Mouse (Mus musculus): Measurements from ENCODE around the gene Cdc6. TPM values are rescaled to one million over a fixed set of nuclear protein-coding genes. Genes with fewer than 3 reads are reported as not detected.
"Not testable (repeated sequence)": the region's sequence is repeated elsewhere in the genome, so short reads cannot be mapped to it uniquely, and the experiment has no call there.

Gene Cdc6
- polyA plus RNA-seq, 1 experiment from 2014 or later = 69.1 TPM

DNA sequence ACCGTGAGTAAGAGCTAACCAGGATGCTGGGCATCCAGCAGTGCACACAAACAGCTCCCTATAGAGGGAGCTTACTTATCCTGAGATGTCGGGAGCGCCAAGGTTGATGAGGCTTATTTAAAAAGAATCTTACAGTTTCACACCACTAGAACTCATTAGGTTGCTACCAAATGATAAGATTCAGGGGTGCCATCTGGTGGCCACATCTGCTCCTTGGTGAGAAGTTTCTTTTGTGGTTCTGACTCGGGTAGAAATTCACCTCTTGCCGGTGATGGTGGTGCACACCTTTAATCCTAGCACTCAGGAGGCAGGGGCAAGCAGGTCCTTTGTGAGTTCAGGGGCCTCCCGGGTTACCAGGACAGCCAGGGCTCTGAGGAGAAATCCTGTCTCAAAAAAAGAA, 2.1 kb downstream of the Cdc6 start:
- 28% methylated on average over 6 of the region's 6 CpGs for whole genome bisulfite sequencing (ENCODE audit: insufficient replicate concordance)
- H3K9ac ChIP-seq = peak overlapping the region; percentile 91
- H3K4me2 ChIP-seq = peak overlapping the region; percentile 96
- H3K27me3 ChIP-seq = no peaks in the 10 kb centered on the region
- ATAC-seq (ENCODE audit: low read depth) (no peak), DNase-seq (peak; percentile 60)
- H3K4me3 ChIP-seq (replicated peaks) = peak overlapping the region; percentile 89
- peaks cover 86% of the 10 kb centered on the region for H3K4me1 ChIP-seq (replicated peaks)
- H3K36me3 ChIP-seq = peaks cover 62% of the 10 kb centered on the region
- no peaks in the 10 kb centered on the region for H3K9me3 ChIP-seq (replicated peaks)
- peak overlapping the region; percentile 95 for H3K27ac ChIP-seq

DNA sequence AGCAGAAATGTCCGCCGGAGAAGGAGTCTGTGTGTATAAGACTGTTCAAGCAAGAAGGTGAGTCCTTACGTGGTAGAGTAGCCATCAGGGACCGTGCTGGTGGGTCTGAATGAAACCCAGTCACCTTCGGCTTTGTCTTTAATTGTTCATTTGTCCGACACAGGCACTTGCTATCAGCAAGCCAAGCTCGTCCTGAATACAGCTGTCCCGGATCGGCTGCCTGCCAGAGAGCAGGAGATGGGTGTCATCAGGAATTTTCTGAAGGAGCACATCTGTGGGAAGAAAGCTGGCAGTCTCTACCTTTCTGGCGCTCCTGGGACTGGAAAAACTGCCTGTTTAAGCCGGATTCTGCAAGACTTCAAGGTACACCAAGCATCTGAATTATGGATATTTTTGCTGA, 2.8 kb downstream of the Cdc6 start:
- ATAC-seq (ENCODE audit: low read depth) (no peak), DNase-seq (no peak)
- peaks cover 70% of the 10 kb centered on the region for H3K36me3 ChIP-seq
- peak overlapping the region; percentile 96 for H3K4me2 ChIP-seq
- peak overlapping the region; percentile 95 for H3K27ac ChIP-seq
- 87% methylated on average over 11 of the region's 11 CpGs for WGBS (ENCODE audit: insufficient replicate concordance)
- peaks cover 82% of the 10 kb centered on the region for H3K4me1 ChIP-seq (replicated peaks)
- H3K27me3 ChIP-seq = no peaks in the 10 kb centered on the region
- H3K9me3 ChIP-seq (replicated peaks) = no peaks in the 10 kb centered on the region
- peak overlapping the region; percentile 91 for H3K9ac ChIP-seq
- H3K4me3 ChIP-seq (replicated peaks) = peak overlapping the region; percentile 89

DNA sequence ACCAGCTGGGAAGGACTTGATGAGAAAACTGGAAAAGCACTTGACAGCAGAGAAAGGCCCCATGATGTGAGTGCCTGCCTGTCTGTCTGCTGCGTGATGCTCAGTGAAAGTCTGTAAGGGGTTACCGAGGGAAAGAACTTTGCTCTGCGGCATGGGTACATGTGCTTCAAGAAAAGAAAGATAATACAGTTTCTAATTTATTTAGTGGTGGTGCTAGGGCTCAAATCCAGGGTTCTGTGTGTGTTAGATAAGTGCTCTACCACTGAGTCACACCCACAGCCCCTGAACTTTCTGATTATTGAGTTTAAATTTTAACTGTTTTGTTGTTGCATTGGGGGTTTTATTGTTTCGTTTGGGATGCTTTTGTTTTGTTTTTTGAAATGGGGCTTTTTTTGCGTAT, 3.9 kb downstream of the Cdc6 start:
- WGBS (ENCODE audit: insufficient replicate concordance) = 29% methylated on average over 5 of the region's 5 CpGs
- no peaks in the 10 kb centered on the region for H3K27me3 ChIP-seq
- peak overlapping the region; percentile 95 for H3K27ac ChIP-seq
- H3K36me3 ChIP-seq = peaks cover 81% of the 10 kb centered on the region
- H3K4me3 ChIP-seq (replicated peaks) = peak overlapping the region; percentile 89
- peak overlapping the region; percentile 96 for H3K4me2 ChIP-seq
- peak overlapping the region; percentile 91 for H3K9ac ChIP-seq
- DNase-seq = peak; percentile 65
- peaks cover 78% of the 10 kb centered on the region for H3K4me1 ChIP-seq (replicated peaks)
- peak; percentile 61 for ATAC-seq (ENCODE audit: low read depth)
- no peaks in the 10 kb centered on the region for H3K9me3 ChIP-seq (replicated peaks)

DNA sequence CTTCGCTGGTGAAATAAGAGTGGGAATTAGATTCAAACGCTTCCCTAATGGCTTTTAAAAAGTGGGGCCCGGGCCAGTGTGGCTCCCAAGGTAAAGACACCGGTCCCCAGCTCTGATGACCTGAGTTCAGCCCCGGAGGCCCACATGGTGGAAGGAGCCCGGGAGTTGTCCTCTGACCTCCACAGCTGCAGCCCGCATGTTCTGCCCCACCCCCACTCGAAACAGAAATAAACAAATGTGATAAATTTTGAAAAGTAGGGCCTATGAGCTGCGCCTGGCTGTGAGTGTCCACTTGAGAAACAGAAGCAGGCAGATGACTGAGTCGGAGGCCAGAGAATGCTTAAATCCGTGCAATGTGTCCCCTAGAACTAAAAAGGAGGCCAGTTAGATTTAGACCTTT, 6.6 kb downstream of the Cdc6 start:
- Histone ChIP-seq H3K27ac (no peak overlapping the region), H3K36me3 (peaks cover 100% of the 10 kb centered on the region), H3K9ac (no peak overlapping the region), H3K9me3 (replicated peaks) (no peaks in the 10 kb centered on the region), H3K4me3 (replicated peaks) (no peak overlapping the region), H3K27me3 (no peaks in the 10 kb centered on the region), H3K4me2 (no peak overlapping the region), H3K4me1 (replicated peaks) (peaks cover 86% of the 10 kb centered on the region)
- ATAC-seq (ENCODE audit: low read depth) = no peak
- WGBS (ENCODE audit: insufficient replicate concordance) = 81% methylated on average over 11 of the region's 11 CpGs
- DNase-seq = no peak

DNA sequence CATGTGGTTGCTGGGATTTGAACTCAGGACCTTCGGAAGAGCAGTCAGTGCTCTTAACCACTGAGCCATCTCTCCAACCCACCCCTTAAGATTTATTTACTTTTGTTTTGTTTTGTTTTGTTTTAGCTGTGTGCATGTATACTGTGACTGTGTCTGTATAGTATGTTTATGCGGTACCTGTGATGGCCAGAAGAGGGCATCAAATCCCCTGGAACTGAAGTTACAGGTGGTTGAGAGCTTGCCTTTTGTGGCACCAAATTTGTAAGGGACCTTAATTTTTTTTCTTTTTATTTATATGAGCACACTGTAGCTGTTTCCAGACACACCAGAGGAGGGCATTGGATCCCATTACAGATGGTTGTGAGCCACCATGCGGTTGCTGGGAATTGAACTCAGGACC, 8.8 kb downstream of the Cdc6 start:
- not testable (repeated sequence) for H3K27me3 ChIP-seq; H3K27ac ChIP-seq; H3K4me3 ChIP-seq (replicated peaks); ATAC-seq (ENCODE audit: low read depth); H3K9me3 ChIP-seq (replicated peaks); H3K4me2 ChIP-seq; DNase-seq; H3K9ac ChIP-seq
- 83% methylated on average over 3 of the region's 3 CpGs for WGBS (ENCODE audit: insufficient replicate concordance)
- peaks cover 100% of the 10 kb centered on the region for H3K36me3 ChIP-seq
- H3K4me1 ChIP-seq (replicated peaks) = peaks cover 65% of the 10 kb centered on the region

DNA sequence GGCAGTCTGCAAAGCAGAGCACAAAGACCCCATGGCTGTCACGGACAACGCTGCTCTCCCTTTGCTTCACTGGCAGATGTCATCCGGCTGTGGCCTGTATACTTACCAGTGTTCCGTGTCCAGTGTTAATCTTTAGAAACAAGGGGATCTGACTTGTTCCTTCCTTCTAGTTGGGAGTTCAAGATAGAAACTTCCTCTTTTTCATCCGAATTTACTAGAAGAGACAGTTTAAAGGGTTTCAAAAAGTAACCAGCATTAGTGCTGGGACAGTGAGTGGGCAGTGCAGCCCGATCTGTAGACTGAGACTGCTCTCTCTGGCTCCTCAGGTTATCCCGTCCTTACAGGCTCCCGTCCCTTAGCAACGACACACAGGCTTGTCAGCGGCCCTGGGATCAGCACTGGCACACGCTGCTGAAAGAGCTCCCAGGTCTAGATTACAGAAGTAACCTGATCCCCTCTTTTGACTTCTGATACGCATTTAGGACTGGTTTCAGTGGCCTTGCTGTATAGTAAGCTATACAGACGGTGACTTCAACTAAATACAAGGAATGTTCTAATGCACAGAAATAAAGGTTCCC, 9.9 kb downstream of the Cdc6 start:
- H3K4me3 ChIP-seq (replicated peaks) = no peak overlapping the region
- H3K36me3 ChIP-seq = peaks cover 100% of the 10 kb centered on the region
- no peak for ATAC-seq (ENCODE audit: low read depth)
- 49% methylated on average over 13 of the region's 13 CpGs for WGBS (ENCODE audit: insufficient replicate concordance)
- no peak overlapping the region for H3K9ac ChIP-seq
- peaks cover 61% of the 10 kb centered on the region for H3K4me1 ChIP-seq (replicated peaks)
- no peak for DNase-seq
- H3K27ac ChIP-seq = peak overlapping the region; percentile 44
- no peaks in the 10 kb centered on the region for H3K27me3 ChIP-seq
- H3K9me3 ChIP-seq (replicated peaks) = no peaks in the 10 kb centered on the region
- no peak overlapping the region for H3K4me2 ChIP-seq

DNA sequence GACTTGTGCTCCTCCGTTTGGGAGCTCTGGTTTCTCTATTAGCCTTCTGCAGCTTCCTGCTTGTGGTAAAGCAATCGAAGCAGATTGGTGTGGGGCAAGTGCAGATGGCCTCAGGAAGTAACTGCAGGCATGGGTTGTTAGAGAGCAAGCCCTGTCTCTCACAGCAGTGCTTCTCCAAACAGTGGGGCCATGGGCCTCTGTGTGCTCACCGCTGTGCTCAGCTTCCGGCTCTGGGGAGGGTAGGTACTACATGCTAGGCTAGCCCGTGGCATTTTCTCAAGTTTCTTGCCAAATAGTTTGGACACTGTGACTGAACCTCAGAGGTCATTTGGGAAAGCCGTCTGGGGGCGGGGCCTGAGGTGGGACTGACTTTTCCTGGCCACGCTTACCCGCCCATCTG, 10.6 kb downstream of the Cdc6 start:
- peak; percentile 16; the same call in 1 of the 2 replicates for ATAC-seq (ENCODE audit: low read depth)
- Histone ChIP-seq H3K4me3 (replicated peaks) (no peak overlapping the region), H3K36me3 (peaks cover 100% of the 10 kb centered on the region), H3K9ac (no peak overlapping the region), H3K27me3 (no peaks in the 10 kb centered on the region), H3K4me2 (no peak overlapping the region), H3K4me1 (replicated peaks) (peaks cover 62% of the 10 kb centered on the region), H3K27ac (peak overlapping the region; percentile 44; the same call in 1 of the 2 replicates), H3K9me3 (replicated peaks) (no peaks in the 10 kb centered on the region)
- WGBS (ENCODE audit: insufficient replicate concordance) = 52% methylated on average over 9 of the region's 9 CpGs
- DNase-seq = no peak

DNA sequence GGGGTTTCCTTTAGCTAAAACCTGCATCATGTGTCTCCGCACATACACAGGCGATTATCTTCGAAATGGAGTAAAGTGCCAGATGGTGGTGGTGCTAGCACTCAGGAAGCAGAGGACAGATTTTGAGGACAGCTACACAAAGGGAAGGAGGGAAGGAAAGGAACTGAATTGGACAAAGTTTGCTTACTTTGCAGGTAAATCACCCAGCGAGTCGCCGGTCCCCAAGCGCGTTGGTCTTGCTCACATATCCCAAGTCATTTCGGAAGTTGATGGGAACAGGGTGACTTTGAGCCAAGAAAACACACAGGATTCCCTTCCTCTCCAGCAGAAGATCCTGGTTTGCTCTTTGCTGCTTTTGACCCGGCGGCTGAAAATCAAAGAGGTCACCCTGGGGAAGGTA, 11.4 kb downstream of the Cdc6 start:
- Histone ChIP-seq H3K36me3 (peaks cover 100% of the 10 kb centered on the region), H3K27me3 (no peaks in the 10 kb centered on the region), H3K4me2 (no peak overlapping the region), H3K9ac (no peak overlapping the region), H3K9me3 (replicated peaks) (no peaks in the 10 kb centered on the region), H3K4me3 (replicated peaks) (no peak overlapping the region), H3K4me1 (replicated peaks) (peaks cover 62% of the 10 kb centered on the region), H3K27ac (no peak overlapping the region)
- 92% methylated on average over 11 of the region's 11 CpGs for WGBS (ENCODE audit: insufficient replicate concordance)
- ATAC-seq (ENCODE audit: low read depth) (no peak), DNase-seq (no peak)

DNA sequence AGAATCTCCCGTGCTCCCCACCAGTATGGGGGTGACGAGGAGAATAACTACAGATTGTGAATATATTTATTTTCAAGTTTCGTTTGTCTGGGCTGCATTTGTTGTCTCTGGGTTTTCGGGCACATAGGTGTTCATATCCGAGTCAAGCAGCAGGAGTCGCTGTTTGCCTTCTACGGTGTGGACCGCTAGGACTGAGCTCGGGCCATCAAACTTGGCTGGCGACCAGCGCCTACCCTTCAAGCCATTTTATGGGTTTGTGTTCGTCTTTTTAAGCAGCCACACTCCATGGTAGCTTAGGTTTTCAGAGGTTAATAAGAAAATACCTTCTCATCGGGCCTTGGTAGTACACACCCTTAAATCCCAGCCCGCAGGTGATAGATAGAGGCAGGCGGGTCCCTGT, 14.2 kb downstream of the Cdc6 start:
- H3K9ac ChIP-seq; ATAC-seq (ENCODE audit: low read depth); H3K27me3 ChIP-seq; H3K9me3 ChIP-seq (replicated peaks); H3K27ac ChIP-seq; H3K4me3 ChIP-seq (replicated peaks); H3K4me2 ChIP-seq; DNase-seq: not testable (repeated sequence)
- WGBS (ENCODE audit: insufficient replicate concordance) = 76% methylated on average over 15 of the region's 15 CpGs
- peaks cover 79% of the 10 kb centered on the region for H3K36me3 ChIP-seq
- peaks cover 69% of the 10 kb centered on the region for H3K4me1 ChIP-seq (replicated peaks)

DNA sequence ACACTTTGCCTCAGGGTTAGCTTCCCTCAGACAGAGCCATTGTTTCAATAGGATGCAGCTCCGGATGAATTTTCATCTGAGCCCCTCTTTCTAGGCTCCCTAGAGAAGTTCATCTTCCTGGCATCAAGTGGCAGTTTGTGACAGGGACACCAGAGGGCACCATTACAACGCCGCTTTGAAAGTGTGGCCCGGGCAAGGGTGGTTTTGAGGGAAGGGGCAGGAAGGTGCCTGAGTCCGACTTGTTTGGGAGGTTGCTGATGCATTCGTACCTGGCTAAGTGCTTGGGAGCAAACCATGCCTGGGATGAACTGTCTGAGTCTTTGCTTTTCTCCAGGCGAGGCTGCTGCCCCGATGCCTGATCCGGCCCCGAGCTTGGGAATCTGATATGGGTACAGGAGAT, 14.7 kb downstream of the Cdc6 start:
- H3K4me2 ChIP-seq; H3K27ac ChIP-seq; ATAC-seq (ENCODE audit: low read depth); H3K9ac ChIP-seq; H3K9me3 ChIP-seq (replicated peaks); DNase-seq; H3K27me3 ChIP-seq; H3K4me3 ChIP-seq (replicated peaks): not testable (repeated sequence)
- peaks cover 66% of the 10 kb centered on the region for H3K4me1 ChIP-seq (replicated peaks)
- whole genome bisulfite sequencing (ENCODE audit: insufficient replicate concordance) = 76% methylated on average over 10 of the region's 10 CpGs
- peaks cover 74% of the 10 kb centered on the region for H3K36me3 ChIP-seq

DNA sequence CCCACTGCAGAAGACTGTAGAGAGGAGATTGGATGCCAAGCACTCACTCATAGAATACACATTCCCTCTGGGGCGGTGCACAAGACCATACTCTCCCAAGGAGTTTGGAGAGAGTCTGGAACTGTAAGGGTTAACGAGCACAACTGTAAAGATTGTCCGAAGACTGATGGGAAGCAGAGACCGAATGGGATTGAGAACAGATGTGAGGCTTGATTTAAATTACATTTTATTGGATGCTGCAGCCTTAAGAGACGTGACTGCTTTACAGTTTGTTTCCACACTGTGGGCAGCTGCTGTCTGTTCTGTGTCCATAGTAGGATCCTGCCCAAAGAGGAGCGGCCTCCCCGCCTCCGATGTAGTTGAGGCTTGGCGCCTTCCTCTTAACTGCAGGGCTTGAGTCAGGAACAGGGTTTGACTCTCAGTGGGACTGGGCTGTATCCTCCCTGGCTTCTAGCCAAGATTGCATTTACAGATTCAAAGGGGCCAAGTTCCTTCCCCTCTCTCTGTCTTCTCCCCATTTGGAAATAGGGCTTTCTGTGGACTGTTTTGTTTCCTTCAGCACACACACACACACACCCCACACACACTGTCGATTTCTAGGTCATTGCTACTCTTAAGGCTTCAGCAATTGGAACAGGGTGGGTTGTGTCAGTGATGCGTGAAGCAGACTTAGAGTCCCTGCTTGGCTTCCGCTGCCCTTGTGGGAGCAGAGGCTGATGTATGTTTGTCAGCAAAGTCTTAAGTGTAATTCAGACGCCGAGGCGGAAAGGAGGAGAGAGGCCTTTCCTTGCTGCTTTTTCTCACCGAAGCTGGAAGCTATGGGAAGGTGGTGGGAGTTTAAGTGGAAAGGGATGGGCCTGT, 15.5 kb downstream of the Cdc6 start:
- H3K9me3 ChIP-seq (replicated peaks); H3K4me3 ChIP-seq (replicated peaks); ATAC-seq (ENCODE audit: low read depth); H3K27ac ChIP-seq; H3K4me2 ChIP-seq; H3K9ac ChIP-seq; H3K27me3 ChIP-seq; DNase-seq: not testable (repeated sequence)
- peaks cover 66% of the 10 kb centered on the region for H3K36me3 ChIP-seq
- WGBS (ENCODE audit: insufficient replicate concordance) = 84% methylated on average over 16 of the region's 16 CpGs
- H3K4me1 ChIP-seq (replicated peaks) = peaks cover 66% of the 10 kb centered on the region
